Mouse (Mus musculus): Measurements from ENCODE around the gene Olfr561. TPM values are rescaled to one million over a fixed set of nuclear protein-coding genes. Genes with fewer than 3 reads are reported as not detected.

Olfr561 gene
- polyA plus RNA-seq (2012; fragmentation: generic; extraction: Trizol): not detected

- TF ChIP-seq TCF12 (IDR thresholded peaks at IDR 0.05; ENCODE audit: insufficient read depth, poor library complexity, severe bottlenecking) (no peak), CEBPB (IDR thresholded peaks at IDR 0.05; ENCODE audit: insufficient read depth, poor library complexity, severe bottlenecking) (no peak), POLR2A (IDR thresholded peaks at IDR 0.05; ENCODE audit: insufficient read length, low read depth) (no peak), TCF3 (IDR thresholded peaks at IDR 0.05; ENCODE audit: insufficient read length, low read depth) (no peak), REST (IDR thresholded peaks at IDR 0.05; ENCODE audit: insufficient read depth, insufficient read length) (no peak), E2F4 (IDR thresholded peaks at IDR 0.05; ENCODE audit: insufficient read depth) (no peak), USF1 (IDR thresholded peaks at IDR 0.05; ENCODE audit: low read depth) (no peak)
- Histone ChIP-seq H3K4me2 (ENCODE audit: low read depth) (no peak within 1 kb of the TSS), H3K36me3 (ENCODE audit: control insufficient read depth, insufficient read depth) (no peaks in the 10 kb centered on the region), H3K27me3 (ENCODE audit: control insufficient read depth, insufficient read depth, insufficient read length) (no peaks in the 10 kb centered on the region), H3K4me3 (no peak within 1 kb of the TSS), H3K79me2 (ENCODE audit: control insufficient read depth, insufficient read depth) (no peaks in the 10 kb centered on the region), H3ac (ENCODE audit: control insufficient read depth, insufficient read length) (no peak within 1 kb of the TSS)
Measured at GRCm38 (mm10) chr7:102770921-102771320, at the start of gene Olfr561. TSS of gene Olfr561 (plus strand) at chr7:102771221.

DNA sequence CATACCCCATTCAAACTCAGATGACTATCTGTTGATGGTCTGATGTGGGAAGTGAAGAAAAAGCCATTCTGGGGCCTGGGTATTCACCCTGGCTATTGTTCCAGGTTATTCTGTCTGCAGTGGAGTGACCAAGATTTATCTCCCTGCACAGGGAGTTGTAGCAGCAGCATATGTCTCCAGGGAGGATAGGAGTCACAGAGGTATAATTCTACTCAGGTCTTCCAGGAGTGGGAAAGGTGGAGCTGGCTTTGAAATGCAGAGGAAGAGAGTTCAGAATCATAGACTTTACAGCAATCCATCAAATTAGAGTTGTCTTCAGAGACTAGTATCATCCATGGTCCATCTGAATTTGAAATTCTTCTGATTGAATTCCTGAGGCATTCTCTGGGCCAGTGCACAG, 43.6 kb upstream of the Olfr561 start, which contains the start of gene Olfr559:
TSS of gene Olfr559 (minus strand) at position 101 of the 400 bp plus-strand sequence.
- H3K4me2 ChIP-seq (ENCODE audit: low read depth): no peak within 1 kb of the TSS
- TF ChIP-seq E2F4 (IDR thresholded peaks at IDR 0.05; ENCODE audit: insufficient read depth) (no peak), CEBPB (IDR thresholded peaks at IDR 0.05; ENCODE audit: insufficient read depth, poor library complexity, severe bottlenecking) (no peak), POLR2A (IDR thresholded peaks at IDR 0.05; ENCODE audit: insufficient read length, low read depth) (no peak), TCF3 (IDR thresholded peaks at IDR 0.05; ENCODE audit: insufficient read length, low read depth) (no peak), REST (IDR thresholded peaks at IDR 0.05; ENCODE audit: insufficient read depth, insufficient read length) (no peak)

GRCm38 (mm10) chr7:102733793-102734192, 37.2 kb upstream of the Olfr561 start:
- H3K27me3 ChIP-seq (ENCODE audit: control insufficient read depth, insufficient read depth, insufficient read length): no peaks in the 10 kb centered on the region
- H3K4me3 ChIP-seq: no peak overlapping the region
- TF ChIP-seq E2F4 (IDR thresholded peaks at IDR 0.05; ENCODE audit: insufficient read depth): no peak
- no peaks in the 10 kb centered on the region for H3K79me2 ChIP-seq (ENCODE audit: control insufficient read depth, insufficient read depth)
- no peaks in the 10 kb centered on the region for H3K36me3 ChIP-seq (ENCODE audit: control insufficient read depth, insufficient read depth)
- H3K4me2 ChIP-seq (ENCODE audit: low read depth): no peak overlapping the region
- H3ac ChIP-seq (ENCODE audit: control insufficient read depth, insufficient read length): no peak overlapping the region

More for the DNA sequence above, 43.6 kb upstream of the Olfr561 start, which contains the start of gene Olfr559:
- Histone ChIP-seq H3K79me2 (ENCODE audit: control insufficient read depth, insufficient read depth) (no peaks in the 10 kb centered on the region), H3K4me3 (no peak within 1 kb of the TSS), H3K36me3 (ENCODE audit: control insufficient read depth, insufficient read depth) (no peaks in the 10 kb centered on the region), H3K27me3 (ENCODE audit: control insufficient read depth, insufficient read depth, insufficient read length) (no peaks in the 10 kb centered on the region), H3ac (ENCODE audit: control insufficient read depth, insufficient read length) (no peak within 1 kb of the TSS)

DNA sequence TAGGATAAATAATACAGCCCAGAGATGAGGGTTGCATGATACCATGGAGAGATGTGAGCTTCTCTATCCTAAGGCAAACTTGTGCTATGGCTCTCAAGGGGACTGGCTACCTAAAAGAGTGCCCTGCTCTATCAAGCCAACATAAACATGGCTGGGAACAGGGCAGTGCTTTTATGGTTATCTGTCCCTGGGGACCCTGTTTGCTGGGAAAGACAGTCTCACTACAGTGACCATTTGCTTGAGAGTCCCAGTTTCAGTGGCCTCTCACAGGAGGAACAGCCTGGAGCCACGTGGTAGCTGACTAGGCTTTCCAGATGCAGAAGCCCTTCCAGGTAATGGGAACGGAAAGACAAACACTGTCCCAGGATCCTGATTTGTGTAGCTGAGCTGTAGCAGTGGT, 33.3 kb upstream of the Olfr561 start:
- Histone ChIP-seq H3K79me2 (ENCODE audit: control insufficient read depth, insufficient read depth) (no peaks in the 10 kb centered on the region), H3K27me3 (ENCODE audit: control insufficient read depth, insufficient read depth, insufficient read length) (no peaks in the 10 kb centered on the region), H3K4me2 (ENCODE audit: low read depth) (no peak overlapping the region), H3K4me3 (no peak overlapping the region), H3ac (ENCODE audit: control insufficient read depth, insufficient read length) (no peak overlapping the region), H3K36me3 (ENCODE audit: control insufficient read depth, insufficient read depth) (no peaks in the 10 kb centered on the region)
- no peak for TF ChIP-seq SRF (IDR thresholded peaks at IDR 0.05; ENCODE audit: control insufficient read depth, insufficient read length, low read depth)
- no peak for TF ChIP-seq TCF12 (IDR thresholded peaks at IDR 0.05; ENCODE audit: insufficient read depth, poor library complexity, severe bottlenecking)
- no peak for TF ChIP-seq CEBPB (IDR thresholded peaks at IDR 0.05; ENCODE audit: insufficient read depth, poor library complexity, severe bottlenecking)
- TF ChIP-seq POLR2A (IDR thresholded peaks at IDR 0.05; ENCODE audit: insufficient read length, low read depth): no peak
- TF ChIP-seq MYOG (IDR thresholded peaks at IDR 0.05; ENCODE audit: control insufficient read depth in 1 of 3, insufficient read depth in 1 of 3, insufficient read length in 2 of 3, low read depth in 2 of 3): no peak
- no peak for TF ChIP-seq REST (IDR thresholded peaks at IDR 0.05; ENCODE audit: insufficient read depth, insufficient read length)
- no peak for TF ChIP-seq E2F4 (IDR thresholded peaks at IDR 0.05; ENCODE audit: insufficient read depth)
- TF ChIP-seq TCF3 (IDR thresholded peaks at IDR 0.05; ENCODE audit: insufficient read length, low read depth): no peak
- no peak for TF ChIP-seq USF1 (IDR thresholded peaks at IDR 0.05; ENCODE audit: low read depth)
- no peak for TF ChIP-seq POLR2AphosphoS2 (IDR thresholded peaks at IDR 0.05; ENCODE audit: insufficient read length, low read depth)
- TF ChIP-seq MAX (IDR thresholded peaks at IDR 0.05; ENCODE audit: low read depth): no peak
- TF ChIP-seq MYOD1 (IDR thresholded peaks at IDR 0.05; ENCODE audit: control insufficient read depth in 1 of 3, insufficient read length in 2 of 3, low read depth in 2 of 3): no peak

GRCm38 (mm10) chr7:102752086-102752485, 18.9 kb upstream of the Olfr561 start:
- Histone ChIP-seq H3K36me3 (ENCODE audit: control insufficient read depth, insufficient read depth) (no peaks in the 10 kb centered on the region), H3K4me3 (no peak overlapping the region), H3ac (ENCODE audit: control insufficient read depth, insufficient read length) (no peak overlapping the region), H3K27me3 (ENCODE audit: control insufficient read depth, insufficient read depth, insufficient read length) (no peaks in the 10 kb centered on the region), H3K79me2 (ENCODE audit: control insufficient read depth, insufficient read depth) (no peaks in the 10 kb centered on the region), H3K4me2 (ENCODE audit: low read depth) (no peak overlapping the region)
- no peak for TF ChIP-seq POLR2AphosphoS2 (IDR thresholded peaks at IDR 0.05; ENCODE audit: insufficient read length, low read depth)
- TF ChIP-seq MYOD1 (IDR thresholded peaks at IDR 0.05; ENCODE audit: control insufficient read depth in 1 of 3, insufficient read length in 2 of 3, low read depth in 2 of 3): no peak
- no peak for TF ChIP-seq USF1 (IDR thresholded peaks at IDR 0.05; ENCODE audit: low read depth)
- TF ChIP-seq REST (IDR thresholded peaks at IDR 0.05; ENCODE audit: insufficient read depth, insufficient read length): no peak

DNA sequence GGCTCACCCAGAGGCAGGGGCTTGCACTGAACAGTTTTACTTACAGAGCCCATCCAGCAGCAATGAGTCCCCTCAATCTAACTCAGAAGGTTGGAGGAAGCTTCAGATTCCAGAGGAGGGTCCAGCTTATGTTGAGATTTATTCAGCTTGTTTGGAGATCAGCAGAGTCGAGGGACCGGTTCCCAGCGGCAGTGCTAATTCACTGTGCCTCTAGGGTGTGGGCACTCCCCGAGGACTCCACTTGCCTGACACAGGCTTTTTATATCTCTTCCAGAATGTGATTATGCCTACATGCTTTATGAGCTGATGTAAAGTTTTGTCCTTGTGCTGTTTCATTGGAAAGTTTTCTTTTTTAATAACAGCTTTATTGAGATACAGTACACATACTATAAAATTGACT, 11.8 kb upstream of the Olfr561 start, which contains the start of the genes Olfr560 and Olfr78:
TSS of gene Olfr560 (minus strand) at position 101 of the 400 bp plus-strand sequence.
TSS of gene Olfr78 (minus strand) at position 206 of the 400 bp plus-strand sequence.
- no peak within 1 kb of the TSS for H3ac ChIP-seq (ENCODE audit: control insufficient read depth, insufficient read length)
- H3K4me3 ChIP-seq: no peak within 1 kb of the TSS

More for the DNA sequence above, 11.8 kb upstream of the Olfr561 start, which contains the start of the genes Olfr560 and Olfr78:
- H3K79me2 ChIP-seq (ENCODE audit: control insufficient read depth, insufficient read depth): no peaks in the 10 kb centered on the region
- no peaks in the 10 kb centered on the region for H3K36me3 ChIP-seq (ENCODE audit: control insufficient read depth, insufficient read depth)
- H3K4me2 ChIP-seq (ENCODE audit: low read depth): no peak within 1 kb of the TSS
- TF ChIP-seq E2F4 (IDR thresholded peaks at IDR 0.05; ENCODE audit: insufficient read depth): no peak
- no peak for TF ChIP-seq POLR2AphosphoS2 (IDR thresholded peaks at IDR 0.05; ENCODE audit: insufficient read length, low read depth)
- TF ChIP-seq MYOD1 (IDR thresholded peaks at IDR 0.05; ENCODE audit: control insufficient read depth in 1 of 3, insufficient read length in 2 of 3, low read depth in 2 of 3): no peak
- TF ChIP-seq CEBPB (IDR thresholded peaks at IDR 0.05; ENCODE audit: insufficient read depth, poor library complexity, severe bottlenecking): no peak
- TF ChIP-seq MAX (IDR thresholded peaks at IDR 0.05; ENCODE audit: low read depth): no peak
- no peaks in the 10 kb centered on the region for H3K27me3 ChIP-seq (ENCODE audit: control insufficient read depth, insufficient read depth, insufficient read length)

Measured in myocyte (in vitro differentiated cells).